In genomic region chr2:17880800-17881717, GRCm38 (mm10) we compare ENCODE assay signal across 8 mouse cellular contexts.
A peak's percentile ranks its signal among the peaks of the same experiment; 100 is the strongest.
DNase-seq lines count a peak whose midpoint lies in the region; ATAC-seq and TF ChIP-seq lines count a peak whose summit lies in the region.

No protein-coding gene starts in this region.

- ATAC-seq in hindbrain, embryonic 14.5 days (ENCODE audit: low FRiP score): peak; percentile 67; the same call in 1 of the 2 replicates
- no peak for ATAC-seq in stomach, embryonic 14.5 days (ENCODE audit: insufficient number of reproducible peaks, insufficient read depth, low FRiP score, low read depth)
- no peak for ATAC-seq in liver, embryonic 11.5 days (replicated peaks; ENCODE audit: low FRiP score)

- no peak overlapping the region for H3K9ac ChIP-seq in hindbrain, embryonic 14.5 days
- H3K9ac ChIP-seq in stomach, embryonic 14.5 days (replicated peaks; ENCODE audit: low read depth, low read length): no peak overlapping the region
- H3K9ac ChIP-seq in liver, embryonic 11.5 days (ENCODE audit: low read depth, low read length): no peak overlapping the region

- WGBS in lung, adult 2 months: 58% methylated on average over 11 of the region's 11 CpGs
- WGBS in hindbrain, embryonic 14.5 days: 30% methylated on average over 11 of the region's 11 CpGs
- 48% methylated on average over 11 of the region's 11 CpGs for WGBS in stomach, embryonic 14.5 days
- 61% methylated on average over 11 of the region's 11 CpGs for WGBS in liver, embryonic 11.5 days

- no peaks in the 10 kb centered on the region for H3K36me3 ChIP-seq in hindbrain, embryonic 14.5 days (replicated peaks; ENCODE audit: control insufficient read depth, insufficient read depth)
- H3K36me3 ChIP-seq in stomach, embryonic 14.5 days (ENCODE audit: control insufficient read depth, insufficient read depth, low read length): no peaks in the 10 kb centered on the region
- no peaks in the 10 kb centered on the region for H3K36me3 ChIP-seq in liver, embryonic 11.5 days (ENCODE audit: control insufficient read depth, insufficient read depth, low read length)

- no peaks in the 10 kb centered on the region for H3K9me3 ChIP-seq in hindbrain, embryonic 14.5 days (ENCODE audit: control insufficient read depth, low read length)
- H3K9me3 ChIP-seq in stomach, embryonic 14.5 days (ENCODE audit: control insufficient read depth, low read depth, low read length): no peaks in the 10 kb centered on the region
- H3K9me3 ChIP-seq in liver, embryonic 11.5 days (ENCODE audit: control insufficient read depth, low read length): no peaks in the 10 kb centered on the region

- no peak overlapping the region for H3K4me3 ChIP-seq in lung, adult 2 months (replicated peaks; ENCODE audit: extremely low read depth, low read depth, low read length)
- H3K4me3 ChIP-seq in hindbrain, embryonic 14.5 days (replicated peaks; ENCODE audit: low read length): no peak overlapping the region
- H3K4me3 ChIP-seq in stomach, embryonic 14.5 days (ENCODE audit: low read depth, low read length): no peak overlapping the region
- no peak overlapping the region for H3K4me3 ChIP-seq in liver, embryonic 11.5 days (ENCODE audit: low read depth, low read length)

- H3K4me2 ChIP-seq in hindbrain, embryonic 14.5 days (replicated peaks): no peak overlapping the region
- H3K4me2 ChIP-seq in stomach, embryonic 14.5 days (replicated peaks; ENCODE audit: low read depth, low read length): no peak overlapping the region
- H3K4me2 ChIP-seq in liver, embryonic 11.5 days: no peak overlapping the region

- peak; percentile 12 for DNase-seq in embryo, embryonic 9.5 days (ENCODE audit: extremely low spot score)
- no peak for DNase-seq in embryo, embryonic 10 days (ENCODE audit: low spot score)
- DNase-seq in lung, adult 18-20 months: peak; percentile 21 to 31
- DNase-seq in lung, adult 2 months: no peak
- DNase-seq in hindbrain, embryonic 14.5 days (ENCODE audit: low spot score): no peak
- no peak for DNase-seq in thymus, adult 18-20 months
- no peak for DNase-seq in liver, embryonic 11.5 days (ENCODE audit: low spot score)

- no peaks in the 10 kb centered on the region for H3K4me1 ChIP-seq in lung, adult 2 months (ENCODE audit: control insufficient read depth, insufficient read depth, low read length)
- H3K4me1 ChIP-seq in hindbrain, embryonic 14.5 days (replicated peaks; ENCODE audit: control insufficient read depth, insufficient read depth, low read length): peaks cover 8% of the 10 kb centered on the region; the same call in 1 of the 2 replicates
- H3K4me1 ChIP-seq in stomach, embryonic 14.5 days (ENCODE audit: control insufficient read depth, insufficient read depth, low read length): peaks cover 4% of the 10 kb centered on the region; the same call in 1 of the 2 replicates
- H3K4me1 ChIP-seq in liver, embryonic 11.5 days (replicated peaks; ENCODE audit: control insufficient read depth, insufficient read depth, low read length): no peaks in the 10 kb centered on the region

- no peak for TF ChIP-seq CTCF in lung, adult 2 months (IDR thresholded peaks at IDR 0.05; ENCODE audit: insufficient read depth, low read length)

- no peak for TF ChIP-seq POLR2A in lung, adult 2 months (IDR thresholded peaks at IDR 0.05; ENCODE audit: borderline replicate concordance, extremely low read depth, low read depth, low read length)

- H3K27me3 ChIP-seq in hindbrain, embryonic 14.5 days (ENCODE audit: control insufficient read depth, insufficient read depth, low read length): no peaks in the 10 kb centered on the region
- H3K27me3 ChIP-seq in stomach, embryonic 14.5 days (ENCODE audit: control insufficient read depth, insufficient read depth, low read length): no peaks in the 10 kb centered on the region
- no peaks in the 10 kb centered on the region for H3K27me3 ChIP-seq in liver, embryonic 11.5 days (replicated peaks; ENCODE audit: control insufficient read depth, insufficient read depth, low read length)

- no peak overlapping the region for H3K27ac ChIP-seq in hindbrain, embryonic 14.5 days
- H3K27ac ChIP-seq in stomach, embryonic 14.5 days (ENCODE audit: low read length): 0 out of 2 replicates have a peak overlapping the region, but pooled peaks have one; percentile 11
- no peak overlapping the region for H3K27ac ChIP-seq in liver, embryonic 11.5 days (ENCODE audit: low read depth, low read length)

Comparison
In these comparisons a context has a peak if more than half of its experiments do, and no peak if none do; other contexts are left out.
1. DNase-seq: peak in embryo, embryonic 9.5 days (single experiment) and lung, adult 18-20 months (2 of 2); none in embryo, embryonic 10 days (single experiment), lung, adult 2 months (single experiment), hindbrain, embryonic 14.5 days (single experiment), thymus, adult 18-20 months (0 of 2) and liver, embryonic 11.5 days (single experiment).